Mouse (Mus musculus) brain, embryonic 14.5 days (tissue): ENCODE measurements at regions not wholly inside any gene's neighbourhood (a gene's known extent, or its start where the extent isn't known, plus 50 kb on each side); places are given as distances from the start of the nearest gene placed in this dataset.

ENCODE experiments used
- CTCF ChIP-seq: fragments of 200-500 bp; IDR thresholded peaks from 2 replicates; pipeline ENCODE4 v1.5.1; 2012; ENCODE audit warnings: inconsistent platforms, mild to moderate bottlenecking, moderate library complexity, borderline replicate concordance; ENCODE audit not compliant: insufficient read depth, insufficient read length; ENCODE audit errors: extremely low read depth
- POLR2A ChIP-seq: fragments of 200-500 bp; IDR thresholded peaks from 2 replicates; pipeline ENCODE4 v1.6.1; 2012; ENCODE audit warnings: mild to moderate bottlenecking, inconsistent platforms, borderline replicate concordance; ENCODE audit not compliant: poor library complexity, insufficient read depth, insufficient read length, severe bottlenecking; ENCODE audit errors: extremely low read depth

DNA sequence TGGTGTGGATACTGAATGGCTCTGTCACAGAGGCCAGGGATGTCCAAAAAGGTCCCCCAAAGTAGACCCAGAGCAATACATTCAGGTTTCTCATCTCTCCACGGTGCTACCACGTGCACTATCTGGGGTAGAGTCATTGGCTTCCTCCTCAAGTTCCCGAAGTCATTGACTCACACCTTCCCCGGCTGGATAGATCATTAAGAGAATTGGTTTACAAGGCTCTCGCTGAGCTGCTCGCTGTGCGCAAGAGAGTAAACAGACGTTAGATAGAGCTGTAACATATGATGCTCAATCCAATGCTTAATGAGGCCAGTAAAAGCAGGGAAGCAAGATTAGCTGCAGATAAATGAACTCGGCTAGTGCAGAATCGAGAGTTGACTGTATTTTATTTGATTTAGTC, 208.9 kb downstream of the Fam169b start:
- TF ChIP-seq CTCF (no peak), POLR2A (no peak)
